Mouse (Mus musculus) kidney, adult 8-10 months (tissue): ENCODE measurements around the gene Ugt2b35.
"Not testable (repeated sequence)": the region's sequence is repeated elsewhere in the genome, so short reads cannot be mapped to it uniquely, and the experiment has no call there.

ENCODE experiments used
- DNase-seq, 2 experiments: peaks; one replicate each; pipeline ENCODE4 v3.0.0; 2022

The Ugt2b35 gene

GRCm38 (mm10) chr5:87000395-87001073, at the start of gene Ugt2b35:
TSS of gene Ugt2b35 (plus strand) at chr5:87000860.
- no peak for DNase-seq

DNA sequence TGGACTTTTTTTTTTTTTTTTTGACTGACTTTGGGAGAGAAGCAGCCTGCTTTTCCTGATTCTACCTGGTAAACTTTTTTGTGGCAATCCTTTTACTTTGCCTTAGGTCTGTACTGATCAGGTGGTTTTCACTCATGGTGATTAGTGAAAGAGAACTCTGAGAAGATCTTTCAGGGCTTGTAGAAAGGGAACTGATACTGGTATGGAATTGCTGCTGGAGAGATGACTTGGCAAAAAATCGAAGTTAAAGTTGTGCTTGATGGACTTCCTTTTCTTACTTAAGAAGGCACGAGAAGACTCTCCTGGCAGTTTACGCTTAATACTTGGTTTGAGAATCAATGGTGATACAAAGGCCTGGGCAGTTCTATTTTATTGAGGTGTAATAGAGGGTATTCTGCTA, 40.2 kb upstream of the Ugt2b35 start:
- DNase-seq, result no peak

- no peak for DNase-seq
Observed at GRCm38 (mm10) chr5:86961587-86962358, 38.9 kb upstream of the Ugt2b35 start.

- DNase-seq, result not testable (repeated sequence)
Observed at GRCm38 (mm10) chr5:86962849-86963248, 37.8 kb upstream of the Ugt2b35 start.

DNA sequence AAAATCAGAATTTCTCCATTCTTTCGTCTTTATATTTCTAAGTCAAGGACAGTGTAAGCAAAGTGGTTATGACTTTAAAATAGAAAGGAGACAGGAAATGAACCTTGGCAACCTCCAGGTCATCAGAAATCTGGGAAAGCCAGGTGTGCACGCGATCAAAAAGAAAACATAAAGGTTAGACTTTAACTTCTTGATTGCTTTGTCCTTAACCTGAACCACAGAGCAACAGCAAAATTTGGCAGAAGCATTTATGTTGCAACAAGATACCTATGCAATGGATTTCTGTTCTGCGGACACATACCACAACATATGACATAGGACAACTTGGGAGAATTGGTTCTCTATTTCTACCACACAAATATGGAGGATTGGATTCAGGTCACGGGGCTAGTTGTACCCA, 33.4 kb upstream of the Ugt2b35 start:
- not testable (repeated sequence) for DNase-seq

GRCm38 (mm10) chr5:87004735-87005134, 4.1 kb downstream of the Ugt2b35 start:
- DNase-seq, result no peak

DNA sequence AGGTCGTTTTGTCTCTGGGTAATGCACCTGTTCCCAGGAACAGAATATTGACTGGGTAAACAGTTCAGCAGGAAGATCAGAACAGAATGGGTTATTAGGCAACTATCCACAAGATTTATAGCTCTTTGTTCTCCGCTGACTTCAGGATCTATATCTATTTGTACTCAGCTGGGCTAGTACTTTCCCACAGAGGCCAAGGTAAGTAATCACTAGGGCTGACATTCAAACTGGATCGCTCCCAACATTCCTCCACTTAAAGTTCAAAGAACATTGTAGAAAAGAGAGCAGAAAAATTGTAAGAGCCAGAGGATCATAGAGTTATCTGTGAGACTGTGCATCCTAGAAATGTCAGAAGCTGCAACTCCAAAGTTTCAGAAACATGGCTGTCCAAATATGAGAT, 14.8 kb downstream of the Ugt2b35 start:
- no peak for DNase-seq

DNA sequence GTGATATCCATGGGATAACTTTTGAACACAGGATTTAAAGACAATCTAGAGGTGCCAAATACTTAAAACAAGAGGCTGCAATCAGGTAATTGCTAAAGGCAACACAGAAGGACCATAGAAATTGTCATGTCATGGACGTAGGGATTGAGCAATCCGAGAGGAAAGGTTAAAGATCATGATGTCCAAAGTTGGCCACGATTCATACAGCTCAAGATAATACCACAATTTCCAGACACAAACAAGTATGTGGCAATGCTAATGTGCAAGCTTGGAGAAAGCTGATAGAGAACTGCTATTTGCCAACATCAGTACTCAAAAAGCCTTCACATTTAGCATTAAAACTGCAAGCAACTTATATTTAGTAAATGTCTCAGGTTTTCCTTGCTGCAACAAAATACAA, 26.7 kb downstream of the Ugt2b35 start:
- DNase-seq, result no peak

GRCm38 (mm10) chr5:87030624-87031023, 30.0 kb downstream of the Ugt2b35 start:
- no peak for DNase-seq
